Mouse (Mus musculus) E14TG2a.4 (cell line): ENCODE measurements at regions not wholly inside any gene's neighbourhood (a gene's known extent, or its start where the extent isn't known, plus 50 kb on each side); places are given as distances from the start of the nearest gene placed in this dataset.

Experiments
- CTCF ChIP-seq: conservative IDR thresholded peaks from 2 replicates; pipeline ENCODE4 v1.5.1; 2014; ENCODE audit warnings: low read length
- NANOG ChIP-seq: IDR thresholded peaks from 2 replicates; pipeline ENCODE4 v1.6.1; 2014; ENCODE audit warnings: borderline replicate concordance, low read length, mixed read lengths
- POU5F1 ChIP-seq: IDR thresholded peaks from 2 replicates; pipeline ENCODE4 v1.6.1; 2014; ENCODE audit warnings: low read length, borderline replicate concordance

- TF ChIP-seq CTCF = no peak
- no peak for TF ChIP-seq POU5F1
- TF ChIP-seq NANOG = no peak
Observed at GRCm38 (mm10) chr2:160044184-160044583, 289.8 kb downstream of the Gm826 start.
